ENCODE assay signal across 8 mouse cellular contexts in genomic region chr17:53833366-53833765, GRCm38 (mm10). TPM values are rescaled to one million over a fixed set of nuclear protein-coding genes. Genes with fewer than 3 reads are reported as not detected.
A peak's percentile ranks its signal among the peaks of the same experiment; 100 is the strongest.
DNase-seq lines count a peak whose midpoint lies in the region; ATAC-seq and TF ChIP-seq lines count a peak whose summit lies in the region.

No protein-coding gene starts in this region.

- H3K9me3 ChIP-seq in heart, embryonic 11.5 days (replicated peaks; ENCODE audit: control insufficient read depth, low read length) = peaks cover 5% of the 10 kb centered on the region

- no peaks in the 10 kb centered on the region for H3K4me1 ChIP-seq in heart, embryonic 11.5 days (ENCODE audit: control insufficient read depth, insufficient read depth, low read length)
- H3K4me1 ChIP-seq in thymus, adult 2 months (replicated peaks; ENCODE audit: control insufficient read depth, insufficient read depth, low read length) = no peaks in the 10 kb centered on the region

- no peaks in the 10 kb centered on the region for H3K36me3 ChIP-seq in heart, embryonic 11.5 days (ENCODE audit: control insufficient read depth, insufficient read depth, low read length)
- H3K36me3 ChIP-seq in thymus, adult 2 months (ENCODE audit: control insufficient read depth, insufficient read depth, low read length) = no peaks in the 10 kb centered on the region

- no peak for TF ChIP-seq CTCF in thymus, adult 2 months (IDR thresholded peaks at IDR 0.05; ENCODE audit: borderline replicate concordance, control insufficient read depth, extremely low read depth, insufficient read depth, low read length, poor library complexity)

- WGBS in heart, embryonic 11.5 days (ENCODE audit: insufficient replicate concordance) = 54% methylated on average over 3 of the region's 3 CpGs
- WGBS in thymus, adult 2 months = 63% methylated on average over 3 of the region's 3 CpGs

- H3K27me3 ChIP-seq in heart, embryonic 11.5 days (ENCODE audit: control insufficient read depth, insufficient read depth, low read length) = no peaks in the 10 kb centered on the region
- no peaks in the 10 kb centered on the region for H3K27me3 ChIP-seq in thymus, adult 2 months (ENCODE audit: control insufficient read depth, insufficient read depth, low read length)

- H3K4me3 ChIP-seq in heart, embryonic 11.5 days (ENCODE audit: low read depth, low read length) = no peak overlapping the region
- no peak overlapping the region for H3K4me3 ChIP-seq in thymus, adult 2 months (ENCODE audit: control insufficient read depth, insufficient read depth, low read length)

- DNase-seq in heart, adult 18-20 months = peak; percentile 4 to 25
- DNase-seq in 416B (ENCODE audit: low read depth) = peak; percentile 54
- DNase-seq in adrenal gland, adult 2 months = peak; percentile 31
- peak; percentile 11 for DNase-seq in embryo, embryonic 11 days
- DNase-seq in layer of hippocampus, adult 11-12 months (ENCODE audit: low spot score) = peak; percentile 47
- DNase-seq in right cerebral cortex, postnatal 14 days = peak; percentile 8
- DNase-seq in thymus, adult 2 months = no peak

- H3K4me2 ChIP-seq in heart, embryonic 11.5 days = no peak overlapping the region

- ATAC-seq in heart, embryonic 11.5 days (replicated peaks; ENCODE audit: insufficient number of reproducible peaks, low FRiP score, low TSS enrichment) = no peak

- no peak for TF ChIP-seq POLR2A in thymus, adult 2 months (IDR thresholded peaks at IDR 0.05; ENCODE audit: control insufficient read depth, extremely low read depth, insufficient read depth, low read length, poor library complexity)

- H3K27ac ChIP-seq in heart, embryonic 11.5 days (ENCODE audit: low read depth, low read length) = no peak overlapping the region
- H3K27ac ChIP-seq in thymus, adult 2 months (ENCODE audit: control insufficient read depth, insufficient read depth, low read length) = no peak overlapping the region

- H3K9ac ChIP-seq in heart, embryonic 11.5 days (ENCODE audit: low read depth, low read length) = no peak overlapping the region

RNA-seq across cellular contexts. Expression of gene Sult1c2, which starts 12.8 kb away (rescaled TPM):
- total RNA-seq in heart, adult 18-20 months (2021) = not detected
- polyA plus RNA-seq in heart, embryonic 11.5 days (2014; fragmentation: Nextera tagmentation; extraction: Ambion mirVana) = not detected in 2 replicates
- under 1 TPM; 0.21 to 0.46 TPM for total RNA-seq in adrenal gland, adult 2 months (2021)
- not detected in 2 replicates for polyA plus RNA-seq in adrenal gland, adult 2 months (2012; rRNA removed)
- 0.17 and 0.34 TPM in 2 replicates for polyA plus RNA-seq in thymus, adult 2 months (2012; rRNA removed)
